Mouse (Mus musculus): Measurements from ENCODE around the gene Lsr. TPM values are rescaled to one million over a fixed set of nuclear protein-coding genes. Genes with fewer than 3 reads are reported as not detected.
A peak's percentile ranks its signal among the peaks of the same experiment; 100 is the strongest.

Lsr gene
- 1.4 and 1.5 TPM in 2 replicates for total RNA-seq (2017)

- ATAC-seq (ENCODE audit: extremely low read depth, insufficient number of reproducible peaks, low FRiP score, poor library complexity, severe bottlenecking): no peak
Measured at GRCm38 (mm10) chr7:30973251-30973500, at the start of gene Lsr. Gene Lsr (minus strand): TSS chr7:30973464.

DNA sequence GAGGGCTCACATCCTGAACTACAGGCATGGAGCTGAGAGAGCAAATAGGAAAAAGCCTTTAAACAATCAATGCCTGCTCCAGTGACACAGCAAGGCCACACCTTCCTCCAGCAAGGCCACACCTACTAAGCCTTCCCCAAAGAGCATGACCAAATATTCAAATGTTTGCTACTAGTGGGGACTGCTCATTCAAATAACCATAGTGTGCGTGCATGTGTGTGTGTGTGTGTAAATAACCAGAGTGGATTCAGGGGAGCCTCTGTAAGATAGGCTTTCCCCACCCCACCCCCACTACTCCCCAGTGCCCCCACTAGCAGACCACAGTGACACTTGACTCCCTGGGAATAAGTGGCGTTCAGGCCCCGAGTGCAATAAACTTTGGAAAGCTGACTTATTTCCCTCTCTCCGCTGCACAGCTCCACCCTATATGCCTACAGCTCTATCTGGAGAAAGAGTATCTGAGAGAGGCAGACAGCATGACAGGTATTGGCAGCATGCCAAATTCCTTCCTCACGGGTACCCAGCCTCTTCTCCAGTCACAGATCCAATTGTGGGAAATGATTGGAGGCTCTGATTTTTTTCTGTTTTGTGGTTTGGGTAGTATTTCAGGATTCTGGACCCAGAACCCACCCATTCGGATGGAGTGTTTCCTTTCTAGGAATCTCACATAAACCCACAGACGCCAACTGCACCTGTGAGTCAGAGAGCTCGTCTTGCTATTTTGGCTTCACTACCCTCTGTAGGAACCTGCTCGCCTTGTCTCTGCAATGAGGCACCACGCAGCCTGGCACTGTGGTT, 44.0 kb upstream of the Lsr start:
- ATAC-seq (ENCODE audit: extremely low read depth, insufficient number of reproducible peaks, low FRiP score, poor library complexity, severe bottlenecking): peak; percentile 77

DNA sequence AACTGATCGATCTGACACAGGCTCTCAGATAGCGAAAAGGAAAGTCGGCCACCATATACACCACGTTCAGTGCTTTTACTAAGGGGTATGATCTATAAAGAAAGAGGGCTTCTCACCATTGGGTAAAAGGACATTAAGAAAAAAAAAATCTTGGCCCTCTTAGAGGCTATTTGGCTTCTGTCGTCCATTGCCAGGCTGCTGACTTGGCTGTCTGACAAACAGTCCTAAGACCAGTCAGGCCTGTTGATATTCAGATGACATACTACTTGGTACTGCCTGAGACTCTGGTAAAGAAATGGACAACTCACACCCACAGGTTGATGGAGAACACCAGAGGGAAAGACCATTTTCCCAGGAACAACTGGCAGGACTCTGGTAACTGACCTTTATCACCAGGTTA, 39.7 kb upstream of the Lsr start:
- ATAC-seq (ENCODE audit: extremely low read depth, insufficient number of reproducible peaks, low FRiP score, poor library complexity, severe bottlenecking): no peak

GRCm38 (mm10) chr7:31008889-31009288, 35.6 kb upstream of the Lsr start:
- no peak for ATAC-seq (ENCODE audit: extremely low read depth, insufficient number of reproducible peaks, low FRiP score, poor library complexity, severe bottlenecking)

DNA sequence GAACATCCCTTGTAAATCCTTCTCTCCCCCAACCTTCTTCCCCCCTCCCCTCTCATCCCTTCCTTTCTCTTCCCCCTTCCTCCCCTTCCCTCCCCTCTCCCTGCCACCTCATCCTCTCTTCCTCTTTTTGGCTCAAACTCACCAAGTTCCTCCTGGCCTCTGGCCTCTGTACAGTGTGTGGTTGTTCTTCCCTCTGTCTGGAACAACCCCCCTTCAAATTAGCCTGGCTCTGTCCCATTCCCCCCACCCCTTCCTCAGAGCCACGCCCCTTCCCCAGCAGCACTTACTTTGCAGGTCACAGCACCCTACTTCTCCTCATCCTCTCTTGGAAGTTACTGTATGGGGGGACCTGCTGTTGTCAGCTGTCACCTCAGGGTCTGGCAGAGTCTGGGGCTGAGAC, 34.9 kb upstream of the Lsr start:
- peak; percentile 52; the same call in 1 of the 2 replicates for ATAC-seq (ENCODE audit: extremely low read depth, insufficient number of reproducible peaks, low FRiP score, poor library complexity, severe bottlenecking)

DNA sequence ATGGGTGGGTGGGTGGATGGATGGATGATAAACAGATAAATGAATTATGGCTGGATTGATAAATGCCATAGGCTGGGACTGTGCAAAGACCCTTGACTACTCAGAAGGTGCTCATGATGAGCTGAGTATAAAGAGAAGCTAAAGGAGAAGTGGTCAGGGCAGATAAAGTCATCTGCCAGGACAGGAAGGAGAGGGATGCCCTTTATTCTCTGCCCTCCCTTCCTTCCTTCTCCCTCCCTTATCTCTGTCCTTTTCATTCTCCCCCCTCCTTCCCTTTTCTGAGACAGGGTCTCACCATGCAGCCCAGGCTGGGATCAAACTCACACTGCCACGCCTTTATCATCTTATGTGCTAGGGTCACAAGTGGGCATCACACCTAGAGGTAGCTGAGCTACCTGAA, 34.5 kb upstream of the Lsr start:
- no peak for ATAC-seq (ENCODE audit: extremely low read depth, insufficient number of reproducible peaks, low FRiP score, poor library complexity, severe bottlenecking)

- ATAC-seq (ENCODE audit: extremely low read depth, insufficient number of reproducible peaks, low FRiP score, poor library complexity, severe bottlenecking): peak; percentile 90
Measured at GRCm38 (mm10) chr7:31002650-31003049, 29.4 kb upstream of the Lsr start.

- ATAC-seq (ENCODE audit: extremely low read depth, insufficient number of reproducible peaks, low FRiP score, poor library complexity, severe bottlenecking): peak; percentile 27
Measured at GRCm38 (mm10) chr7:31000505-31001020, 27.3 kb upstream of the Lsr start.

DNA sequence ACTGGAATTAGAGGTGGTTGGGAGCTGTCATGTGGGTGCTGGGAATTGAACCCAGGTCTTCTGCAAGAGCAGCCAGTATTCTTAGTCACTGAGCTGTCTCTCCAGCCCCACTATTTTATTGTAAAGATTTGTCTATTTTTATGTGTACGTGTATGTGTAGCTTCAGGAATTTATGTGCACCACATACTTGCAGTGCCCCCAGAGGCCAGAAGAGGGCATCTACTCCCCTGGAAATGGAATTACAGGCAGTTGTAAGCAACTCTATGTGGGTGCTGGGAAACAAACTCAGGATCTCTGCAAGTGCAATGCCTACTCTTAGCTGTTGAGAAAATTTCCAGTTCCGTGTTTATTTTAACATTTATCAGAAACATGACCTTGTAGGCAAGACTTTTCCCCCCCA, 23.2 kb upstream of the Lsr start:
- no peak for ATAC-seq (ENCODE audit: extremely low read depth, insufficient number of reproducible peaks, low FRiP score, poor library complexity, severe bottlenecking)

DNA sequence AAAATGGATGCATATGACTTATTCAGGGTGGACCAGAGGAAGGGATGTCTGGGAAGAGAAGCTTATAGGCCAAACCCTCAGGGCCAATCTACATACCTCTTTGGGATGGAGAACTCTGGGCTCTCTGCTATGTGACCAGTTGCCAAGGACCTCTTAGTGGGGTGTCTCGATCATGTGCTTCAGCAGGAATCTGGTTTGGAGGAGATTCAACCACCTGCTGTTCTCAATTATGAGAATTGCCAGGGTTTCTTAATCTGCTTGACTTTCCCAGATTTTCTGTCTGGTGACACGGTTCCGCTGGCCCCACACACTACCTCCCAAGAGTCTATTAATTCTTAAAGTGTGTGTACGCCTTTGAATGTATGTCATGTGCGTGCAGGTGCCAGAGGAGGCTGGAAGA, 20.7 kb upstream of the Lsr start:
- no peak for ATAC-seq (ENCODE audit: extremely low read depth, insufficient number of reproducible peaks, low FRiP score, poor library complexity, severe bottlenecking)

DNA sequence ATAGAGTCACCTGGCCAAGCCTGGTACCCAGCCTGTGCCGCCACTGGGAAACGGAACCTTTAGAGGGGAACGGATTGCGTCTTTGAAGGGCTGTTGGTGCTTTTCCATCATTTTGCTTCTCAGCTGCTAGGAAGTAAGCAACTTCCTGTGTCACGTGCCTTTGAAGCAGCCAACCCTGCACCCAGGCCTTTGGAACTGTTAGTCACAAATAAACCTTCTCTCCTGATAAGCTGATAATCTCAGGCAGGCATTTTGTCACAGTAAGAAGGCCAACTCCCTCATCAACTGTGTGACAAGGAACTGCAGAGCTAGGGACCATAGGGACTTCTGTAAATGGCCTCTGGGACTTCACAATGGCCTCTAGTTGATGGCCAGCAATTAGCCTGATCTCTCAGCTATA, 18.9 kb upstream of the Lsr start:
- ATAC-seq (ENCODE audit: extremely low read depth, insufficient number of reproducible peaks, low FRiP score, poor library complexity, severe bottlenecking): no peak

- no peak for ATAC-seq (ENCODE audit: extremely low read depth, insufficient number of reproducible peaks, low FRiP score, poor library complexity, severe bottlenecking)
Measured at GRCm38 (mm10) chr7:30988519-30989162, 15.4 kb upstream of the Lsr start.

GRCm38 (mm10) chr7:30985357-30985756, 12.1 kb upstream of the Lsr start:
- no peak for ATAC-seq (ENCODE audit: extremely low read depth, insufficient number of reproducible peaks, low FRiP score, poor library complexity, severe bottlenecking)

GRCm38 (mm10) chr7:30981703-30982102, 8.4 kb upstream of the Lsr start:
- ATAC-seq (ENCODE audit: extremely low read depth, insufficient number of reproducible peaks, low FRiP score, poor library complexity, severe bottlenecking): no peak

DNA sequence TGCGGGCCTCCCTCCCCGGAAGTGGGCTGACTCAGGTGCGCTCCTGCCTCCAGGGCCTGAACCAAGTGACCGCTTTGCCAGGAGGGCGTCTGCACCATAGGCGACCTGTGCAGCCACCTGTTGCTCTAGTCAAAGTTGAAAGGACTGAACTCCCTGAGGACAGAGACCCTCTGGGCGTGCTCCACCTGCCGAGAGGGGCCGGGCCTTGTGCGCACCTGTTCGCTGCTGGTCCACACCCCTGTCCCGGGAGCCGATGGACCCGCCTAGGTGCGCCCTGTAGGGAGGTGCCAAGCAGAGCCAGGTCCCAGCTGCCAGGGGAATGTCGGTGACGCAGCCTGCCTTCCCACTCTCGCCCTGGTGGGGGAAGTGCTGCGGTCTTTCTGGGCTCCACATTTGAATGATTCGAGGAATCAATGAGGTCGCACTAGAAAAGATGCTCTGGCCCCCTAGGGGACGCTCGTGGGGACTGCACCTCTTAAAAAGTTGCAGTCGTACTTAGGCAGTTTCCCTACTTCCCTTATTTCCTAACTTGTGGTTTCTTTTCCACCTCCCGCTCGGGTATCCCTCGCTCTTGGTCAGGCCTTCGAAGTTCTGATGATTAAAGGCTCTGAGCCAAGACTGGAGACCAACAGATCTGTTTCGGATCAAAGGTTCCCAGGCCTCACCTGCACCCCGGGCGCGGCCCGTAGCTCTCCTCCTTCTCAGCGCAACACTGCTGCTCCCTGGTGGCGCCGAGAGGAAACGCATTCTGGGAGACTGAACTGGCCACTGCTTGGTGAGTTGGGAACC, 431 bp upstream of the Lsr start, which contains the start of gene Fam187b:
Gene Fam187b, plus strand, starts transcription at position 290 of the 789 bp plus-strand sequence.
- peak; percentile 85 for ATAC-seq (ENCODE audit: extremely low read depth, insufficient number of reproducible peaks, low FRiP score, poor library complexity, severe bottlenecking)

GRCm38 (mm10) chr7:30972426-30973250, 626 bp downstream of the Lsr start:
- no peak for ATAC-seq (ENCODE audit: extremely low read depth, insufficient number of reproducible peaks, low FRiP score, poor library complexity, severe bottlenecking)

GRCm38 (mm10) chr7:30971901-30972300, 1.4 kb downstream of the Lsr start:
- ATAC-seq (ENCODE audit: extremely low read depth, insufficient number of reproducible peaks, low FRiP score, poor library complexity, severe bottlenecking): no peak

DNA sequence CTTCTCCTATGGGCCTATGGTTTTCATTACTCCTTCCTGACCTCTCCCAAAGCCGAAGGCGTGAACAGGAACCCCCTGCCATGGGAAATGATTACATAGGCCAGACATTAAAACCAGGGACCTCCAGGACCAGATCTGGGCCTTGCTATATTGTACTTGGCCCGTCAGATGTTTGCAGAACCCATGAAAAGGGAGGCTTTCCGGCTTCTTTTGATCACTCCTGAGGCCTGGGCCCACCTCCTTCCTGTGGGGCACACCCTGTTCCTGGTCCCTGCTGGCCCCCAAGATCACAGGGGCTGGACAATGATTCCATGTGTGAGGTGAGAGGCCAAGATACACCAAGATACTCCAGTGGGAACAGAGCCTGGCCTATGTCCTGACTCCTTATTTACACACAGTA, 4.1 kb downstream of the Lsr start:
- ATAC-seq (ENCODE audit: extremely low read depth, insufficient number of reproducible peaks, low FRiP score, poor library complexity, severe bottlenecking): no peak

- no peak for ATAC-seq (ENCODE audit: extremely low read depth, insufficient number of reproducible peaks, low FRiP score, poor library complexity, severe bottlenecking)
Measured at GRCm38 (mm10) chr7:30968611-30969010, 4.7 kb downstream of the Lsr start.

Data from neutrophil, adult 5-6 weeks (primary cell).